Mouse (Mus musculus) inflammation-experienced regulatory T-cells, adult 6 months (primary cell): Measurements from ENCODE around the gene C77080. TPM values are rescaled to one million over a fixed set of nuclear protein-coding genes. Genes with fewer than 3 reads are reported as not detected.

Experiments used
- ATAC-seq: one replicate; pipeline ENCODE4 v1.8.0; 2017
- polyA plus RNA-seq, 3 experiments: library from polyadenylated mRNA; unstranded; fragments of 100-300 nt; shearing (Covaris generic); gene quantifications; one replicate each; pipeline ENCODE4 v1.2.1; 2017

Gene C77080
- polyA plus RNA-seq, 3 experiments from 2014 or later, result 0.21 to 0.25 (median 0.24) TPM

DNA sequence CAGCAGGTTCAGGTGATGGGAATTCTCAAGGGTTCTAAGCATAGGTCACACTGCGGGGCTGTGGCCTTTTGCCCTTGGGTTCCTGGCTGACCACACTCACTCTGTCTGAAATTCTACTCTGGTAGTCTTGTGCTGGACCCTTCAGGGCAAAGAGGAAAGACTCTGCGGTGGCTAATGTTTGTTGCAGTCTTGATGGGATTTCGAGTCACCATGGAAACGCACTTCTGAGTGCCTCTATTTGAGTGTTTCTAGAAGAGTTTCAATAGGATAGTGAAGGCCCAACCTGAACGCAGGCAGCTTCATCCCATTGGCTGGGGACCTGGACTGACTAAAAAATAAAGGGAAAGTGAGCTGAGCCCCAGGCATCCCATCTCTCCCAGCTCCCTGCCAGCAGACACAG is 5.6 kb upstream of the C77080 start:
- no peak for ATAC-seq

- ATAC-seq, result no peak
These were observed 5.0 kb upstream of the C77080 start for GRCm38 (mm10) chr4:129266191-129266590.

DNA sequence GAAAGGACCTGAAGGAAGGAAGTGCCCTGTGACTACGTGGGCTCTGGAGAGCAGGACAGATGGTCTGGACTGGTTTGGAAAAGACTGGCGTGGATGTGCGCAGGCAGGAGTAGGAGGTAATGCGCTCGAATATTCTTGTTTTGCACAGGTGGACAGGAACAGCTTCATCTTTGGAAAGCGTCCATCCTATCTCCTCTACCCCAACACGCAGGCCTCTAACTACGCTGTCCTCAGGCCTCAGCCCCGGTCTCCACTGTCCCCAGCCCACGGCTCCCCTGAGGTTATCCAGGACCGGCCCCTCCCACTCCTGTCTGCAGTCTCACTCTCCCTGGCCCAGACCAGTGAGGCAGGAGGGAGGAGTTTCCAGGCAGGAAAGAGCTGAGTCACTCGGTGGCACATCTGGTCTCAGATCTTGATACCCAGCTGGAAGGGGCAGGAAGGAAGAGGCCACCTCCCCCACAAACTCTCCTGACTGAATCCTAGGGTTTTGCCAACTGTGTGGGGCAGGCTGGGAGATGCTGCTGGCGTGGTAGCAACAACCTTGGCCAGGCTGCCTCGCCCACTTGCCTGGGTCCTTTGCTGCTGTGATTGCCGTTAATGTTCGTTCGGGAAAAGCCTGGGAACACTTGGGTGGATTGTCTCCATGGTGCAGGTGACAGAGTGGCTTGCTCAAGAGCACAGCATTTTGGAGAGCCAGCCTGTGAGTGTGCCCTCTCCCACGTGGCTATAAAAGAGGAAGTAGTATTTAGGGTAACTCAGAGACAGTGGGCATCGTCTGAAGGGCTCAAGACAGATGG is 2.2 kb upstream of the C77080 start:
- peak; percentile 21 for ATAC-seq

GRCm38 (mm10) chr4:129260678-129261077 is 526 bp downstream of the C77080 start:
- ATAC-seq, result no peak

DNA sequence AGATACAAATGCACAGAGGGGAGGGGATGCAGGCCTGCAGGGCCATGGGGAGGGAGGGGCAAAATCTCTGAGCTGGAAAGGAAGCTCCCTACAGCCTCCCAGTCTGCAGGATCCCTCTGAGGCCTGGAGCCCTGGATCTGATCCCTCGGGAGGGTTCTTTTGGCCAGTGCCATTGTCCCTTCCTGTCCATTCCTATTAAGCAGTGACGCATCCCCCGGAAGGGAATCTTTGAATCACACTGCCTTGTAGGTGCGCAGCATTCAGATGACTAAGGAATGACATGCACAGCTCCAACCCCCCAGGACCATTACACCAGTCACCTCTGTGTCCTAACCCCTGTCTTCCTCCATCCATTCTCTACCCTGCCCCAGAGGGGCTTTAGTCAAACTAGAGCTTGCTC is 2.1 kb downstream of the C77080 start:
- ATAC-seq, result no peak

- ATAC-seq, result peak; percentile 74
These were observed 4.5 kb downstream of the C77080 start for GRCm38 (mm10) chr4:129256450-129257380.

GRCm38 (mm10) chr4:129254571-129254970 is 6.6 kb downstream of the C77080 start:
- ATAC-seq, result no peak

DNA sequence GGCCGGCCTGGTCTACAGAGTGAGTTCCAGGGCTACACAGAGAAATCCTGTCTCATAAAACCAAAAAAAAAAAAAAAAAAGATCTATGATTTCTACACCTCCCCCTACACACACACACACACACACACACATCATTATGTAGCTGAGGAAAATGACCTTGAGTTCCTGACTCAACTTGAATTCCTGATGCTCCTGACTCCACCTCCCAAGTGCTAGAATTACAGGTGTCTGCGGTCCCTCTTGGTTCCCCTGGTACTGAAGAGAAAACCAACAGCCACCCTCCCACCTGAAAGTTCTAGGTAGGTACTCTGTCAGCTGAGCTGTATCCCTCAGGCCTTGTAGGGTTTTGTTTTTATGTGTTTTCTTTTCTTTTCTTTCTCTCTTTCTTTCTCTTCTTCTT is 8.7 kb downstream of the C77080 start:
- ATAC-seq, result no peak

DNA sequence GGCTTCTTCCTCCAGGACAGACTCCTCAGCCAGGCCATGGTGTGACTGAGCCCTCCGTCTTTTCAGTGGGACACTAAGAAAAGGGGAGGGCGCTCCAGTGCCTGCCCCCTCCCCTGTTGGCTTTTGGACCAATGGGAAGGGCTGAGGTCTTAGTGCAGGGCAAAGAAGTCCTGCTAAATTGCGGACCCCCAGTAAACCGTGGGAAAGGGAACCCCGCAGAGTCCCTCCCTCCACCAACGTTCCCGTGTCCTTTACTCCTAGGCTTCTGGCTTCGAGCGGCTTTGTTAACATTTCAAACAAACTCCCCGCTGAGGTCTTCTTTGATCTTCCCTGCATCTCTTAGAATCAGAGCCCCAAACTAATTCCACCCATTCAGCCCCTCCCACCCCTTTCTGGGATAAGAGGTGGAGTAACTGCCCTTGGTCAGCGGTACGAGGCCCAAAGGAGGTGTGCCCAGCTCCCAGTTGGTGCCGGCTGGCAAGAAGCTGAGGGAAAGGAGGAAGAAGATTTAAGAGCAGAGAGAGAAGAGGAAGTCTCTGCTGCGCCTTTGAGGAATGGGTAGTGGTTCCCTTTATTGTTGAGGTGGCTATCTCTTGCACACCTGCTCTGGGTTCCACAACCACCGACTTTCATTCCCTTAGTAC is 9.6 kb downstream of the C77080 start:
- ATAC-seq, result no peak

DNA sequence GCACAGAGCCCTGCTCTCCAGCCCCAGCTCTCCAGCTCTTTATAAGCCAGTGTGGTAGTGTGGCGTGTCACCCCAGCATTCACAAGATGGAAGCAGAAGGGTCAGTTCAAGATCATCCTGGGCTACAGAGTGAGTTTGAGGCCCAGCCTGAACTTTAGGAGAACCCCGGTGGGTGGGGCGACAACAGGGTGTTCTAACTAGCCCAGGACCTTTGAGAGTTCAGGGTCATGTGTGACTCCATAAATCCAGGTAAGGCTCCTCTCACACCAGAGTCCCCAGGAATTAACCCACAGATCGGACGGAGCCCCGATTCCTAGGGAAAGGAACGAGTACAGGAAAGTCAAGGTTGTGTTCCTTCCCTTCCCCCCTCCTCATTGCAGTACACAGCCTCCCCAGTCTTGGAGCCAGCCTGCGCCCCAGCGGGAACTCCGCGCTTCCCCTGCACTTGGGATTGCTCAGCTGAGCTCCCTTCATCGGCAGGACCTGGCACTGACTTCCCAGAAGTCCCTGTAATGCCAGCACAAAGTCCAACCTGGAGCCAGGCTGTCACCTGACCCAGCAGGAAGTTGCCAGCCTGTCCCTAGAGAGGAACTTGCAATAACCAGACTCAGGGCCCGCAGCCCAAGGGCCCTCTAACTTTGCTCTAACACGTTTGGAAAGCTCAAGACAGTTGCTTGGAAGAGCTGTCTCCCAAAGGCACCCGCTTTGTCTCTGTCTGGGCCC is 10.3 kb downstream of the C77080 start:
- no peak for ATAC-seq

- ATAC-seq, result no peak
These were observed 11.9 kb downstream of the C77080 start for GRCm38 (mm10) chr4:129249288-129249687.

DNA sequence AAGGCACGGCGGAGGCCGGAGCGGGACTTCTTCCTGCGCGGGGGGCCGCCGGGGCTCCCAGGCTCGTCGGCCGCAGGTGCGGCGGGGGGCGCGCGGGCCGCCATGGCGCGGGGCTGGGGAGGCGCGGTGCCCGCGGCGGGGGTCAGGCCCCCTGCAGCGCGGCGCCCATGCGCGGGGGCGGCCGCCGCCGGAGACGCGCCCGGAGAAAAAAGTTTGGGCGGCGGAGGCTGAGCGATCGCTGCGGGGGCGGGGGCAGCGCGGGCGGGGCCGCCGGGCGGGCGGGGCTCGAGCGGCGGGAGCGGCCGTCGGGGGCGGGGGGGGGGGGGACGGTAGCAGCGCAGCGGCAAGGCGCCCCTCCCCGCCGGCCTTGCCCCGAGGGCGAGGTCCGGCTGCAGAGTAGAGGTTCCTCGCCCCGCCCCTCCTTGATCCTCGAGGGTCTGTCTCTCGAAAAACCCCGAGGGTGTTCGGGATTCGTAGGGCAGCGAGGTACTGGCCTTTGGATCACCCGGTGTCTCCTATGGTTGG is 12.9 kb downstream of the C77080 start:
- no peak for ATAC-seq

- no peak for ATAC-seq
These were observed 13.6 kb downstream of the C77080 start for GRCm38 (mm10) chr4:129247381-129248242.

GRCm38 (mm10) chr4:129246360-129247301 is 14.6 kb downstream of the C77080 start:
- no peak for ATAC-seq

GRCm38 (mm10) chr4:129244802-129245201 is 16.4 kb downstream of the C77080 start:
- ATAC-seq, result no peak

GRCm38 (mm10) chr4:129242761-129243160 is 18.4 kb downstream of the C77080 start:
- no peak for ATAC-seq

DNA sequence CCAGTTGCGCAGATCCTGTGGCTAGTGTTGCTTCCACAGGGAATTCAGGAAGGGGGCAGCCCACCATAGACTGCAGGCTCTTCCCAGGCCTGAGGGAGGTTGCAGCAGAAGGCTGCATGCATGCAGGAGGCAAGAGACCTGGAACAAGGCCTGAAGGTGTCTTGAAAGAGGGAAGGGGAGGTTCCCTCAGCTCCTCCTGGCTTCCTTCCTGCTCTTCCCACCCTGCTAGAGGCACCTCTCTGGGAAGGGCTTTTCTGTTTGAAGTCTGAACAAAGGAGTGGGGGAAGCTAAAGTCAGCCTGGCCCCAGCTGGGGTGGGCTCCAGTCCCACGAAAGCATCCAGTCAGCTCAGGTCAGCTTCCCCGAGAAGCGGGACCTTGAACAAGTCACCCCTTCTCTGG is 18.9 kb downstream of the C77080 start:
- no peak for ATAC-seq

DNA sequence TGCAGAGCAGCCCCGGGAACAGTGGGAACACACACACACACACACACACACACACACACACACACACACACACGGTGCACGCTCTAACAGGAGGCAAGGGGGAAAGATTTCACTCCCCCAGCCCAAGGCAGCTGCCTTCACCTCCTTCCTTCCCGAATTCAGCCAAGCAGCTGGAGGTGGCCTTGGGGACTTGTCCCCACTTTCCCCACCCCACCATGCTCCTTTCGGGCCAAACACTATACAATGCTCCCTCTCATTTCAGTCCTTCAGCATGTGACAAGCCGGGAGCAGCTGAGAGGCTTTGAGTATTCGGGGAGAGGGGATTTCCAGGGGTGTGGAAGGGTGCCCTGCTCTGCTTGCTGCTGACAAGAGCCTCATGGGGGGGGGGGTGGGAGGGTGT is 19.3 kb downstream of the C77080 start:
- ATAC-seq, result no peak

GRCm38 (mm10) chr4:129239075-129239474 is 22.1 kb downstream of the C77080 start:
- ATAC-seq, result no peak

GRCm38 (mm10) chr4:129238579-129239016 is 22.6 kb downstream of the C77080 start:
- ATAC-seq, result no peak
